Mouse (Mus musculus) lung, postnatal 36 days (tissue): Measurements from ENCODE around the gene Tbx15.

Experiments
- DNase-seq: peaks from one replicate; pipeline ENCODE4 v3.0.0; 2022; ENCODE audit warnings: mixed read lengths

Tbx15 gene

GRCm38 (mm10) chr3:99248831-99249550, 8.8 kb downstream of the Tbx15 start:
- DNase-seq: no peak

GRCm38 (mm10) chr3:99249551-99249870, 9.3 kb downstream of the Tbx15 start:
- no peak for DNase-seq

- no peak for DNase-seq
Measured at GRCm38 (mm10) chr3:99249906-99250305, 9.7 kb downstream of the Tbx15 start.

- no peak for DNase-seq
Measured at GRCm38 (mm10) chr3:99251271-99252165, 11.3 kb downstream of the Tbx15 start.

- no peak for DNase-seq
Measured at GRCm38 (mm10) chr3:99252461-99253091, 12.4 kb downstream of the Tbx15 start.

- no peak for DNase-seq
Measured at GRCm38 (mm10) chr3:99253092-99253488, 12.9 kb downstream of the Tbx15 start.

GRCm38 (mm10) chr3:99253497-99254451, 13.6 kb downstream of the Tbx15 start:
- DNase-seq: peak; percentile 8

GRCm38 (mm10) chr3:99254559-99255151, 14.5 kb downstream of the Tbx15 start:
- no peak for DNase-seq

GRCm38 (mm10) chr3:99255411-99256365, 15.5 kb downstream of the Tbx15 start:
- no peak for DNase-seq

- DNase-seq: no peak
Measured at GRCm38 (mm10) chr3:99256366-99256750, 16.2 kb downstream of the Tbx15 start.

- DNase-seq: no peak
Measured at GRCm38 (mm10) chr3:99256766-99257165, 16.6 kb downstream of the Tbx15 start.

GRCm38 (mm10) chr3:99257586-99258577, 17.7 kb downstream of the Tbx15 start:
- no peak for DNase-seq

- DNase-seq: no peak
Measured at GRCm38 (mm10) chr3:99259741-99260270, 19.6 kb downstream of the Tbx15 start.

- no peak for DNase-seq
Measured at GRCm38 (mm10) chr3:99260395-99260794, 20.2 kb downstream of the Tbx15 start.

GRCm38 (mm10) chr3:99261371-99261791, 21.2 kb downstream of the Tbx15 start:
- no peak for DNase-seq

- no peak for DNase-seq
Measured at GRCm38 (mm10) chr3:99261986-99262385, 21.8 kb downstream of the Tbx15 start.

- DNase-seq: no peak
Measured at GRCm38 (mm10) chr3:99263471-99263903, 23.3 kb downstream of the Tbx15 start.

GRCm38 (mm10) chr3:99264695-99265094, 24.5 kb downstream of the Tbx15 start:
- no peak for DNase-seq

GRCm38 (mm10) chr3:99266752-99267303, 26.6 kb downstream of the Tbx15 start:
- DNase-seq: no peak
